Mouse (Mus musculus) retina, postnatal 7 days (tissue): ENCODE results near the gene Iqschfp.
A peak's percentile ranks its signal among the peaks of the same experiment; 100 is the strongest.

Source experiments
- DNase-seq: peaks from one replicate; pipeline ENCODE4 v3.0.0-alpha.2; 2012; ENCODE audit warnings: low read depth, low spot score

Iqschfp gene

GRCm38 (mm10) chr3:68526416-68526815, 634.4 kb downstream of the Iqschfp start:
- DNase-seq = no peak

- no peak for DNase-seq
Measured at GRCm38 (mm10) chr3:68527182-68527581, 635.1 kb downstream of the Iqschfp start.

- DNase-seq = no peak
Measured at GRCm38 (mm10) chr3:68531908-68532307, 639.9 kb downstream of the Iqschfp start.

- no peak for DNase-seq
Measured at GRCm38 (mm10) chr3:68534571-68535051, 642.6 kb downstream of the Iqschfp start.

GRCm38 (mm10) chr3:68535160-68535728, 643.2 kb downstream of the Iqschfp start:
- DNase-seq = no peak

GRCm38 (mm10) chr3:68536071-68536470, 644.0 kb downstream of the Iqschfp start:
- DNase-seq = no peak

- DNase-seq = no peak
Measured at GRCm38 (mm10) chr3:68541688-68542087, 649.7 kb downstream of the Iqschfp start.

- peak; percentile 30 for DNase-seq
Measured at GRCm38 (mm10) chr3:68542944-68543501, 651.0 kb downstream of the Iqschfp start.

GRCm38 (mm10) chr3:68544811-68545210, 652.8 kb downstream of the Iqschfp start:
- no peak for DNase-seq

GRCm38 (mm10) chr3:68545898-68546297, 653.9 kb downstream of the Iqschfp start:
- no peak for DNase-seq

GRCm38 (mm10) chr3:68555087-68555662, 663.1 kb downstream of the Iqschfp start:
- DNase-seq = no peak

- no peak for DNase-seq
Measured at GRCm38 (mm10) chr3:68556891-68557290, 664.9 kb downstream of the Iqschfp start.

GRCm38 (mm10) chr3:68558744-68559143, 666.7 kb downstream of the Iqschfp start:
- DNase-seq = no peak

GRCm38 (mm10) chr3:68560057-68560456, 668.0 kb downstream of the Iqschfp start:
- no peak for DNase-seq

GRCm38 (mm10) chr3:68562838-68563237, 670.8 kb downstream of the Iqschfp start:
- DNase-seq = no peak

GRCm38 (mm10) chr3:68563922-68564321, 671.9 kb downstream of the Iqschfp start:
- no peak for DNase-seq

- DNase-seq = no peak
Measured at GRCm38 (mm10) chr3:68564978-68565674, 673.1 kb downstream of the Iqschfp start.

- DNase-seq = no peak
Measured at GRCm38 (mm10) chr3:68565675-68566055, 673.6 kb downstream of the Iqschfp start.

GRCm38 (mm10) chr3:68567581-68567980, 675.5 kb downstream of the Iqschfp start:
- DNase-seq = no peak

GRCm38 (mm10) chr3:68568149-68568548, 676.1 kb downstream of the Iqschfp start:
- no peak for DNase-seq

- no peak for DNase-seq
Measured at GRCm38 (mm10) chr3:68568716-68569115, 676.7 kb downstream of the Iqschfp start.

- no peak for DNase-seq
Measured at GRCm38 (mm10) chr3:68570319-68570718, 678.3 kb downstream of the Iqschfp start.
